In genomic region chr13:43197187-43197586, GRCm38 (mm10) we compare ENCODE assay signal across 10 mouse cellular contexts. TPM values are rescaled to one million over a fixed set of nuclear protein-coding genes. Genes with fewer than 3 reads are reported as not detected.
A peak's percentile ranks its signal among the peaks of the same experiment; 100 is the strongest.
DNase-seq lines count a peak whose midpoint lies in the region; ATAC-seq and TF ChIP-seq lines count a peak whose summit lies in the region.
"Had no signal": no experiment of that assay in that cellular context is flagged by ENCODE, and none has a peak within 500 bp of the region (broad histone marks: within the 10 kb centered on the region; RNA-seq: fewer than 3 reads in every experiment).

No protein-coding gene starts in this region.

- no peak overlapping the region for H3K9ac ChIP-seq in heart, embryonic 12.5 days
- H3K9ac ChIP-seq in lung, postnatal 0 days (replicated peaks; ENCODE audit: low read depth): no peak overlapping the region
- H3K9ac ChIP-seq: stomach, embryonic 15.5 days had no signal

- peaks cover 51% of the 10 kb centered on the region for H3K4me1 ChIP-seq in heart, embryonic 12.5 days (replicated peaks)
- peaks cover 25% of the 10 kb centered on the region; the same call in 1 of the 2 replicates for H3K4me1 ChIP-seq in lung, postnatal 0 days (ENCODE audit: insufficient read depth, low read depth, low read length)
- H3K4me1 ChIP-seq in bone marrow macrophage, adult 2 months (ENCODE audit: control insufficient read depth, insufficient read depth, low read length): no peaks in the 10 kb centered on the region

- no peaks in the 10 kb centered on the region for H3K9me3 ChIP-seq in heart, embryonic 12.5 days (replicated peaks)
- H3K9me3 ChIP-seq in lung, postnatal 0 days (ENCODE audit: low read length): no peaks in the 10 kb centered on the region
- H3K9me3 ChIP-seq: stomach, embryonic 15.5 days had no signal

- 0 out of 2 replicates have a peak, but pooled peaks cover 10% of the 10 kb centered on the region for H3K27me3 ChIP-seq in heart, embryonic 12.5 days (replicated peaks)
- no peaks in the 10 kb centered on the region for H3K27me3 ChIP-seq in lung, postnatal 0 days (replicated peaks; ENCODE audit: insufficient read depth, low read length)
- H3K27me3 ChIP-seq: stomach, embryonic 15.5 days had no signal

- 56% methylated on average over 6 of the region's 6 CpGs for WGBS in heart, embryonic 12.5 days
- 67% methylated on average over 6 of the region's 6 CpGs for WGBS in lung, postnatal 0 days

- peak overlapping the region; percentile 77; the same call in 1 of the 2 replicates for H3K27ac ChIP-seq in heart, embryonic 12.5 days (ENCODE audit: poor library complexity, severe bottlenecking)
- H3K27ac ChIP-seq in lung, postnatal 0 days (ENCODE audit: low read length): no peak overlapping the region
- H3K27ac ChIP-seq in bone marrow macrophage, adult 2 months (ENCODE audit: insufficient read depth, low read depth, low read length): no peak overlapping the region
- H3K27ac ChIP-seq: stomach, embryonic 15.5 days had no signal

- no peak overlapping the region for H3K4me3 ChIP-seq in heart, embryonic 12.5 days
- H3K4me3 ChIP-seq in lung, postnatal 0 days (ENCODE audit: low read depth, low read length): no peak overlapping the region
- H3K4me3 ChIP-seq in bone marrow macrophage, adult 2 months (ENCODE audit: insufficient read depth, low read length): no peak overlapping the region
- H3K4me3 ChIP-seq: stomach, embryonic 15.5 days had no signal

- ATAC-seq in heart, embryonic 12.5 days (ENCODE audit: insufficient number of reproducible peaks, low FRiP score): no peak
- ATAC-seq in lung, postnatal 0 days: no peak
- ATAC-seq: forebrain, embryonic 14.5 days had no signal

- 0 out of 2 replicates have a peak, but pooled peaks cover 7% of the 10 kb centered on the region for H3K36me3 ChIP-seq in heart, embryonic 12.5 days
- H3K36me3 ChIP-seq in lung, postnatal 0 days (ENCODE audit: insufficient read depth, low read length): no peaks in the 10 kb centered on the region
- H3K36me3 ChIP-seq: stomach, embryonic 15.5 days had no signal

- H3K4me2 ChIP-seq in heart, embryonic 12.5 days: no peak overlapping the region
- H3K4me2 ChIP-seq in lung, postnatal 0 days (replicated peaks; ENCODE audit: low read depth, low read length): no peak overlapping the region
- H3K4me2 ChIP-seq: stomach, embryonic 15.5 days had no signal

- no peak for TF ChIP-seq EP300 in lung, postnatal 0 days (IDR thresholded peaks at IDR 0.05)

- TF ChIP-seq POLR2A in bone marrow macrophage, adult 2 months (IDR thresholded peaks at IDR 0.05; ENCODE audit: borderline replicate concordance, low read depth, low read length): no peak

- peak; percentile 60 for TF ChIP-seq CTCF in lung, postnatal 0 days (IDR thresholded peaks at IDR 0.05)
- 0 out of 2 replicates have a peak, but pooled peaks have one; percentile 10 for TF ChIP-seq CTCF in bone marrow macrophage, adult 2 months (IDR thresholded peaks at IDR 0.05; ENCODE audit: low read depth, low read length)

- intact Hi-C loops in heart, postnatal 10 days (cut with DNase I): loop anchor here (5.0 kb wide), 1 partner anchor 35 kb away; no protein-coding TSS in a partner anchor

- DNase-seq in heart, postnatal 10 days: no peak
- DNase-seq in lung, postnatal 0 days (ENCODE audit: low spot score): no peak
- DNase-seq in lung, adult 18-20 months: no peak
- peak; percentile 65 for DNase-seq in ES-CJ7 (ENCODE audit: low read depth, low spot score)
- DNase-seq in urinary bladder, postnatal 25 days (ENCODE audit: low spot score): no peak
- DNase-seq: kidney, adult 18-20 months had no signal

RNA-seq across cellular contexts. Expression of gene Tbc1d7, which starts 25.9 kb away (rescaled TPM):
- 50.9 and 52.3 TPM in 2 replicates for polyA plus RNA-seq in heart, embryonic 12.5 days (2016; fragmentation: Nextera tagmentation; extraction: Ambion mirVana)
- 10 to 100 TPM; 41.8 to 42.2 TPM for total RNA-seq in heart, postnatal 10 days (2021)
- 25.4 and 27.5 TPM in 2 replicates for polyA plus RNA-seq in lung, postnatal 0 days (2015; fragmentation: Nextera tagmentation; extraction: Ambion mirVana)
- polyA plus RNA-seq in bone marrow macrophage, adult 2 months (2012; ENCODE audit: insufficient read depth, insufficient read length, missing spikeins): 15.1 and 17.8 TPM in 2 replicates
